Mouse (Mus musculus) liver, embryonic 14.5 days (tissue): ENCODE results near the gene Tbc1d10a.

ENCODE experiments used
- CTCF ChIP-seq: IDR thresholded peaks from 2 replicates; pipeline ENCODE4 v1.5.1; 2016; ENCODE audit warnings: antibody characterized with exemption, low read depth, control low read depth
- EP300 ChIP-seq: IDR thresholded peaks from 2 replicates; pipeline ENCODE4 v1.6.1; 2016; ENCODE audit warnings: antibody characterized with exemption, low read depth

DNA sequence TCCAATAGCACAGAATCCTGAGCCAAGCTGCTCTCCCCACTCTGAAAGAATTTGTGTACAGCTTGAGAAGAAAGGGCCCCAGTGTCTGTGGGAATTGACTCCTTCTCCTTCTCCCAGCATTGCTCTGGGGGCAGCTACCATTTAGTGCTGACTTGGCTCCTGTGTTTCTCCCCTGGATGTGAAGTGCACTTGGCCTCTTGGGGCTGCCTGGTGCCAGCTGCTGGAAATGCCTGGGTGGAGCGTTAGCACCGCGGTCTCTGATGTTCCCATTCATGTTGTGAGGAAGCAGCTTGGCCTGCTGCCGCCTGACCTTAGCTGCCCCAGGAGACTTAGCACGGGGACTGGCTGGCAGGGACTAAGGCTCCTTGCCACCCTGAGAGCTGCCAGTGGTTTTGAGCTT lies 12.0 kb upstream of the Tbc1d10a start:
- TF ChIP-seq CTCF (no peak), EP300 (no peak)
